Mouse (Mus musculus) cerebellum, adult 2 months (tissue): ENCODE results near the gene Nell1.

ENCODE experiments used
- CTCF ChIP-seq: fragments of 200-500 bp; IDR thresholded peaks from 2 replicates; pipeline ENCODE4 v1.5.1; 2011; ENCODE audit warnings: low read depth, mild to moderate bottlenecking, control low read depth, low read length, moderate library complexity, borderline replicate concordance; ENCODE audit not compliant: insufficient read depth
- POLR2A ChIP-seq: fragments of 200-500 bp; IDR thresholded peaks from 2 replicates; pipeline ENCODE4 v1.6.1; 2011; ENCODE audit warnings: low read length, control low read depth, borderline replicate concordance; ENCODE audit not compliant: insufficient read depth

DNA sequence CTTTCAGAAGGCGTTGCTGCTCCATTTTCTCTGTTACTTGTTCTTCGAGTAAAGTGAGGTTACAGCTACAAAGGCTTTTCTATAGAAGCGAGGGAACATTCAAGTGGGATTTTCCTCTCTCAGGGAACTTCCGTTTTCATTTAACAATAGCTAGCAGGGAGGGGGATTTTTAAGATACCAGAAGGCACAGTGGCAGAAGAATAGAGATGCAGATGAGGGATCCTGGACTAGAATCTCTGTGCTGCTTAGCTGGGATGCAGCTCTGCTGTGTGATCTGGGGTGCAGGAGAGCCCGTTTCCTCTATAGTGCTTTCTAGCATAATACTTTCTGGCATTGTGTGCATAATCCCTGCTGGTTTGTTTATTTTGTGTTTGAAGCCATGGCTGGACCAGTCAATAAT lies 568.7 kb downstream of the Nell1 start:
- TF ChIP-seq CTCF, result no peak
- no peak for TF ChIP-seq POLR2A
